Mouse (Mus musculus) mesoderm, embryonic 11.5 days (tissue): ENCODE data around the gene Adgrg5.

ENCODE experiments used
- DNase-seq: peaks from one replicate; pipeline ENCODE4 v3.0.0-alpha.2; 2012; ENCODE audit warnings: low read depth, low spot score

Gene Adgrg5

GRCm38 (mm10) chr8:94917352-94917751, 6.1 kb upstream of the Adgrg5 start:
- peak; percentile 98 for DNase-seq

- peak; percentile 35 for DNase-seq
Observed at GRCm38 (mm10) chr8:94917851-94918495, 5.5 kb upstream of the Adgrg5 start, which contains the start of gene Ccdc102a. Gene Ccdc102a (minus strand): TSS chr8:94918098.

- DNase-seq, result no peak
Observed at GRCm38 (mm10) chr8:94919256-94919655, 4.2 kb upstream of the Adgrg5 start.

DNA sequence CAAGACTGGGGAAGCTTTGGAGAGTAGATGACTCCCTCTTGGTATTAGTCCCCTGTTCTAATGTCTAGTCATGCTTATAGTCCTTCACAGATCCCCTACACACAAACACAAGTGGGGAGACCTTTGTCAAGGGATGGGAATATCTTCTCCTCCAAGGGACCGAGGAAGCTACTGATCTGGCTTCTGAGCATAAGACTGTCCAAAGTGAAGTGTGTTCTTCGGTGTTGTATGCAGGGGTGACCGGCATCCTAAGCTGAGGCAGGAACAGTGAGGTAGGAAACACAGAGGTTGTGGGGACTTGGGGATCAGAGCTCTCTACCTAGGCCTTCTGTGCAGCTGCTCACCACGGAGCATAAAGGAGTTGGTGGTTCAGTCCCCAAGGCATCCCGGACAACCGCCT, 1.3 kb upstream of the Adgrg5 start:
- no peak for DNase-seq

GRCm38 (mm10) chr8:94922602-94923001, 892 bp upstream of the Adgrg5 start:
- no peak for DNase-seq

DNA sequence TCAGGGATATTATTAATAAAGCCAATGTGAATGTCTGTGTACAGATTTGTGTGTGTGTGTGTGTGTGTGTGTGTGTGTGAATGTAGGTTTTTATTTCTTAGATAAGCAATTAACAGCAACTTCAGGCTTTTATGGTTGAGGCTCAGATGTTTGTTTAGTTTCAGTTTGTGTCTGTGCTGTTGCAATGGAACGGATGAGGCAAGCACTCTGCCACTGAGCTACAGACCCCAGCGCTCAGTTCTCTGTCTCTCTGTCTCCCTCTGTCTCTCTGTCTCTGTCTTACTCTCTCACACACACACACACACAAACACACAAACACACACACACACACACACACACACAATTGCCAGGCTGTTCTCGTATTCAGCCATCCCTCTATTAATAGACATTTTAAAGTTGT, 4.7 kb downstream of the Adgrg5 start:
- no peak for DNase-seq

GRCm38 (mm10) chr8:94933918-94934317, 10.4 kb downstream of the Adgrg5 start:
- no peak for DNase-seq

- no peak for DNase-seq
Observed at GRCm38 (mm10) chr8:94935172-94935571, 11.7 kb downstream of the Adgrg5 start.

- DNase-seq, result peak; percentile 70
Observed at GRCm38 (mm10) chr8:94942566-94942965, 19.1 kb downstream of the Adgrg5 start.

GRCm38 (mm10) chr8:94945185-94945584, 21.7 kb downstream of the Adgrg5 start:
- no peak for DNase-seq

DNA sequence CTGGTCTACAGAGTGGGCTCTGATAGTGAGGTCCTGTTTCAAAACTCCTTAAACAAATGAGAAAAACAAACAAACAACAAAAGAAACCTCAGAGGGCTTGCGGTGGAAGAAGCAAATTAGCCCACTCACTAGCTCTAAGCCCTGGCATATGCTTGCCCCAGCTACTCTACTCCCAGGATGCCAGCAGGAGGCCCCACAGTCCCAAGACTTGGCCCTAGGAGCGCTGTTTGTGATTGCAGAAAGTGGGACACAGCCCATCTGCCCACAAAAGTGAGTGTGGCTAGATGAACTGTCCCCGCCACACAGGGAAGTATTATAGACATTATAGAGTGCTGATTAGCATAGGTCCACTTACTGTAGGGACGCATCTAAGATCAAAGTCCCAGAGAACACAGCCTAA, 24.9 kb downstream of the Adgrg5 start:
- DNase-seq, result no peak

DNA sequence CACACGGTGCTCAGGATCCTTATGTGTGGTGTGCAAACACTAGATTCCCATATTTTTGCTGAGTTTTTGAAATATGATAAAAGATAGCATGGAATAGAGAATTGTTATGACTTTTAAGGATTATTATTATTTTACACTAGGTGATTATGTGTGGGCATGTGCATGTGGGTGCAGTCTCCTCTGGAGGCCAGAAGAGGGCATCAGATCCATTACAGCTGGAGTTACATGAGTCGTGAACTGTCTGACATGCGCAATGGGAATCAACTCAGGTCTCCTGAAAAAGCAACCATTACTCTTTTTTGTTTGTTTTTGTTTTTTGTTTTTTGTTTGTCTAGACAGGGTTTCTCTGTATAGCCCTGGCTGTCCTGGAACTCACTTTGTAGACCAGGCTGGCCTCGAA, 25.5 kb downstream of the Adgrg5 start:
- DNase-seq, result no peak

- DNase-seq, result peak; percentile 85
Observed at GRCm38 (mm10) chr8:94950046-94950445, 26.6 kb downstream of the Adgrg5 start.

GRCm38 (mm10) chr8:94950458-94950857, 27.0 kb downstream of the Adgrg5 start:
- no peak for DNase-seq

- no peak for DNase-seq
Observed at GRCm38 (mm10) chr8:94952086-94952485, 28.6 kb downstream of the Adgrg5 start.

GRCm38 (mm10) chr8:94953624-94954367, 30.3 kb downstream of the Adgrg5 start:
- DNase-seq, result no peak

GRCm38 (mm10) chr8:94954368-94954737, 30.9 kb downstream of the Adgrg5 start:
- no peak for DNase-seq

- DNase-seq, result peak; percentile 36
Observed at GRCm38 (mm10) chr8:94954921-94955758, 31.6 kb downstream of the Adgrg5 start.

DNA sequence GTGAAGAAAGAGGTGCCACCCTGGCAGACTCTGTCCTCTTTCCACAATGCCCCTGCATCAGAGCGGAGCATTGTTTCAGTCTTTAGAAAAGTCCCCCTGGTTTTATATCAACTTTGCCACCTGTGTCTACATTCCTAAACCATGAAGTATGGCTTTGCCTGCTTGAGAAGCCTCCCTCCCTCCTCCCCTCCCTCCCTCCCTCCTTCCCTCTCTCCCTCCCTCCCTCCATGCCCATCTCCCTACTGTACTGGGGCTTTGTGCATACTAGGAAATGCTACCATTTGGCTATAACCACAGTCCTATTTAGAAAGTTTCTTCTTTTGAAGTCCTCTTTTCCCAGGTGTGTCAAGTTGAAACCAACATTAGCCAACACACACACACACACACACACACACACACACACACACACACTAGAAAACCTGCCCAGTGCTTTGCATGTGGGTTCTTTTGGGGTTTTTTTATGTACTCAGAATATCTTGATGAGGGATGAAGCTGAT, 32.6 kb downstream of the Adgrg5 start:
- DNase-seq, result no peak

- DNase-seq, result no peak
Observed at GRCm38 (mm10) chr8:94962201-94962600, 38.7 kb downstream of the Adgrg5 start.

DNA sequence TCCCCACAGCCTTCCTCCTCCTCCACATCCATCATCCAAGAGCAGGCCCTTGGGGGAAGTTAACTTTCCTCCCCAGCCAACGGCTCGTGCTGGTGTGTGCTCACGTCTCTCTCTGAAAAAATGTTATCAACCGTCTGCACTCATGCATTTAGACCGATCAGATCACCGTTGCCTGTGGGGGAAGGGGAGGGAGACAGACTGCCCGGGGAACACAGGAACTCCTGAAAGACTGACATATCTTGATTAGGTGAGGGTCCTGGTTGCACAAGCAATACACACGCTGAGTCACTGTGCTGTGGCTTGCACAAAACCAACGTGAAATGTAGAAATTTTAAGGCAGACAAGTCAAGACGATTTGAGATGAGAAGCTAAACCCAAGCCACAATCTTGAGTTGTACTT, 41.3 kb downstream of the Adgrg5 start:
- DNase-seq, result no peak

GRCm38 (mm10) chr8:94966578-94966977, 43.1 kb downstream of the Adgrg5 start:
- peak; percentile 62 for DNase-seq
